Mouse (Mus musculus): ENCODE measurements around the gene Fam206a. TPM values are rescaled to one million over a fixed set of nuclear protein-coding genes. Genes with fewer than 3 reads are reported as not detected.

The Fam206a gene
- total RNA-seq (2021), result 10 to 100 TPM; 17.5 to 18.1 TPM
- long read RNA-seq, experiment 1, full-length matches to known transcripts, result 4 of 10 reads
- long read RNA-seq, experiment 1, partial matches to known transcripts, result 5 of 10 reads
- long read RNA-seq, experiment 1, other reads (novel, unspliced or antisense), result 1 of 10 reads
- long read RNA-seq, experiment 2, full-length matches to known transcripts, result 13 of 17 reads
- long read RNA-seq, experiment 2, partial matches to known transcripts, result 3 of 17 reads
- long read RNA-seq, experiment 2, other reads (novel, unspliced or antisense), result 1 of 17 reads

GRCm38 (mm10) chr4:56801907-56802668 is at the start of gene Fam206a, which contains the start of gene Elp1:
TSS of gene Fam206a (plus strand) at chr4:56802345.
TSS of gene Elp1 (minus strand) at chr4:56802331.
- no peak for TF ChIP-seq CTCF (IDR thresholded peaks at IDR 0.05)
- DNase-seq (ENCODE audit: extremely low spot score in 1 of 2, low spot score in 2 of 2), result peak; percentile 96 to 99
- H3K4me3 ChIP-seq, result peak within 1 kb of the TSS; percentile 71
- intact Hi-C loops (cut with DNase I), result no loop called here
- H3K27ac ChIP-seq, result peak within 1 kb of the TSS; percentile 92

GRCm38 (mm10) chr4:56756021-56756420 is 46.1 kb upstream of the Fam206a start:
- TF ChIP-seq CTCF (IDR thresholded peaks at IDR 0.05), result no peak
- DNase-seq (ENCODE audit: extremely low spot score in 1 of 2, low spot score in 2 of 2), result no peak
- intact Hi-C loops (cut with DNase I), result loop anchor here (5.0 kb wide), 1 partner anchor 36 kb away; no protein-coding TSS in a partner anchor
- Histone ChIP-seq H3K4me3 (no peak overlapping the region), H3K27ac (no peak overlapping the region)

- no peak for TF ChIP-seq CTCF (IDR thresholded peaks at IDR 0.05)
- intact Hi-C loops (cut with DNase I), result loop anchor here (5.0 kb wide), 1 partner anchor 35 kb away; no protein-coding TSS in a partner anchor
- no peak overlapping the region for H3K27ac ChIP-seq
- H3K4me3 ChIP-seq, result no peak overlapping the region
- no peak for DNase-seq (ENCODE audit: extremely low spot score in 1 of 2, low spot score in 2 of 2)
Observed at GRCm38 (mm10) chr4:56756966-56757600, 45.1 kb upstream of the Fam206a start.

- intact Hi-C loops (cut with DNase I), result loop anchor here (5.0 kb wide), 1 partner anchor 35 kb away; no protein-coding TSS in a partner anchor
- no peak for DNase-seq (ENCODE audit: extremely low spot score in 1 of 2, low spot score in 2 of 2)
- Histone ChIP-seq H3K27ac (no peak overlapping the region), H3K4me3 (no peak overlapping the region)
- TF ChIP-seq CTCF (IDR thresholded peaks at IDR 0.05), result no peak
Observed at GRCm38 (mm10) chr4:56757693-56758092, 44.5 kb upstream of the Fam206a start.

GRCm38 (mm10) chr4:56767861-56768284 is 34.3 kb upstream of the Fam206a start:
- no peak for DNase-seq (ENCODE audit: extremely low spot score in 1 of 2, low spot score in 2 of 2)
- Histone ChIP-seq H3K4me3 (no peak overlapping the region), H3K27ac (no peak overlapping the region)
- no peak for TF ChIP-seq CTCF (IDR thresholded peaks at IDR 0.05)
- intact Hi-C loops (cut with DNase I), result no loop called here

GRCm38 (mm10) chr4:56768913-56769312 is 33.2 kb upstream of the Fam206a start:
- Histone ChIP-seq H3K4me3 (no peak overlapping the region), H3K27ac (no peak overlapping the region)
- intact Hi-C loops (cut with DNase I), result no loop called here
- DNase-seq (ENCODE audit: extremely low spot score in 1 of 2, low spot score in 2 of 2), result no peak
- TF ChIP-seq CTCF (IDR thresholded peaks at IDR 0.05), result no peak

GRCm38 (mm10) chr4:56771065-56771464 is 31.1 kb upstream of the Fam206a start:
- intact Hi-C loops (cut with DNase I), result no loop called here
- H3K27ac ChIP-seq, result no peak overlapping the region
- no peak for TF ChIP-seq CTCF (IDR thresholded peaks at IDR 0.05)
- no peak for DNase-seq (ENCODE audit: extremely low spot score in 1 of 2, low spot score in 2 of 2)
- H3K4me3 ChIP-seq, result no peak overlapping the region

GRCm38 (mm10) chr4:56791373-56791772 is 10.8 kb upstream of the Fam206a start:
- peak; percentile 62 for TF ChIP-seq CTCF (IDR thresholded peaks at IDR 0.05)
- H3K27ac ChIP-seq, result no peak overlapping the region
- no peak overlapping the region for H3K4me3 ChIP-seq
- intact Hi-C loops (cut with DNase I), result loop anchor here (5.0 kb wide), 1 partner anchor 34 kb away; no protein-coding TSS in a partner anchor
- no peak for DNase-seq (ENCODE audit: extremely low spot score in 1 of 2, low spot score in 2 of 2)

GRCm38 (mm10) chr4:56802669-56803150 is 565 bp downstream of the Fam206a start:
- TF ChIP-seq CTCF (IDR thresholded peaks at IDR 0.05), result no peak
- intact Hi-C loops (cut with DNase I), result no loop called here
- H3K27ac ChIP-seq, result peak overlapping the region; percentile 92
- no peak for DNase-seq (ENCODE audit: extremely low spot score in 1 of 2, low spot score in 2 of 2)
- H3K4me3 ChIP-seq, result peak overlapping the region; percentile 71

GRCm38 (mm10) chr4:56809050-56809449 is 6.9 kb downstream of the Fam206a start:
- DNase-seq (ENCODE audit: extremely low spot score in 1 of 2, low spot score in 2 of 2), result no peak
- no peak overlapping the region for H3K4me3 ChIP-seq
- no peak overlapping the region for H3K27ac ChIP-seq
- TF ChIP-seq CTCF (IDR thresholded peaks at IDR 0.05), result no peak
- intact Hi-C loops (cut with DNase I), result no loop called here

GRCm38 (mm10) chr4:56811642-56812041 is 9.5 kb downstream of the Fam206a start:
- Histone ChIP-seq H3K27ac (no peak overlapping the region), H3K4me3 (no peak overlapping the region)
- no peak for TF ChIP-seq CTCF (IDR thresholded peaks at IDR 0.05)
- DNase-seq (ENCODE audit: extremely low spot score in 1 of 2, low spot score in 2 of 2), result no peak
- intact Hi-C loops (cut with DNase I), result no loop called here

- no peak overlapping the region for H3K27ac ChIP-seq
- no peak for TF ChIP-seq CTCF (IDR thresholded peaks at IDR 0.05)
- H3K4me3 ChIP-seq, result no peak overlapping the region
- no peak for DNase-seq (ENCODE audit: extremely low spot score in 1 of 2, low spot score in 2 of 2)
- intact Hi-C loops (cut with DNase I), result no loop called here
Observed at GRCm38 (mm10) chr4:56812096-56812495, 10.0 kb downstream of the Fam206a start.

All from left cerebral cortex, adult 2 months (tissue).